Mouse (Mus musculus): Measurements from ENCODE around the gene Wnk2.

Wnk2 gene

GRCm38 (mm10) chr13:49143323-49143722, 4.5 kb downstream of the Wnk2 start:
- no peak for DNase-seq (ENCODE audit: low spot score)

- DNase-seq (ENCODE audit: low spot score) = no peak
Observed at GRCm38 (mm10) chr13:49142396-49142795, 5.4 kb downstream of the Wnk2 start.

- DNase-seq (ENCODE audit: low spot score) = no peak
Observed at GRCm38 (mm10) chr13:49140567-49140966, 7.2 kb downstream of the Wnk2 start.

- no peak for DNase-seq (ENCODE audit: low spot score)
Observed at GRCm38 (mm10) chr13:49134491-49134890, 13.3 kb downstream of the Wnk2 start.

GRCm38 (mm10) chr13:49133125-49133524, 14.7 kb downstream of the Wnk2 start:
- DNase-seq (ENCODE audit: low spot score) = no peak

- no peak for DNase-seq (ENCODE audit: low spot score)
Observed at GRCm38 (mm10) chr13:49131946-49132687, 15.7 kb downstream of the Wnk2 start.

- no peak for DNase-seq (ENCODE audit: low spot score)
Observed at GRCm38 (mm10) chr13:49131342-49131855, 16.4 kb downstream of the Wnk2 start.

- DNase-seq (ENCODE audit: low spot score) = no peak
Observed at GRCm38 (mm10) chr13:49129845-49130244, 18.0 kb downstream of the Wnk2 start.

- no peak for DNase-seq (ENCODE audit: low spot score)
Observed at GRCm38 (mm10) chr13:49129154-49129553, 18.7 kb downstream of the Wnk2 start.

- DNase-seq (ENCODE audit: low spot score) = no peak
Observed at GRCm38 (mm10) chr13:49127844-49128631, 19.8 kb downstream of the Wnk2 start.

- DNase-seq (ENCODE audit: low spot score) = no peak
Observed at GRCm38 (mm10) chr13:49122106-49122505, 25.7 kb downstream of the Wnk2 start.

- DNase-seq (ENCODE audit: low spot score) = no peak
Observed at GRCm38 (mm10) chr13:49117563-49117962, 30.3 kb downstream of the Wnk2 start.

- DNase-seq (ENCODE audit: low spot score) = no peak
Observed at GRCm38 (mm10) chr13:49114921-49115320, 32.9 kb downstream of the Wnk2 start.

GRCm38 (mm10) chr13:49114116-49114515, 33.7 kb downstream of the Wnk2 start:
- no peak for DNase-seq (ENCODE audit: low spot score)

- DNase-seq (ENCODE audit: low spot score) = no peak
Observed at GRCm38 (mm10) chr13:49113345-49113744, 34.5 kb downstream of the Wnk2 start.

GRCm38 (mm10) chr13:49112652-49113051, 35.2 kb downstream of the Wnk2 start:
- no peak for DNase-seq (ENCODE audit: low spot score)

GRCm38 (mm10) chr13:49109665-49110064, 38.1 kb downstream of the Wnk2 start:
- DNase-seq (ENCODE audit: low spot score) = no peak

GRCm38 (mm10) chr13:49108119-49108846, 39.5 kb downstream of the Wnk2 start:
- no peak for DNase-seq (ENCODE audit: low spot score)

GRCm38 (mm10) chr13:49103913-49104312, 43.9 kb downstream of the Wnk2 start:
- no peak for DNase-seq (ENCODE audit: low spot score)

- DNase-seq (ENCODE audit: low spot score) = no peak
Observed at GRCm38 (mm10) chr13:49103235-49103634, 44.6 kb downstream of the Wnk2 start.

GRCm38 (mm10) chr13:49100417-49100816, 47.4 kb downstream of the Wnk2 start:
- DNase-seq (ENCODE audit: low spot score) = no peak

GRCm38 (mm10) chr13:49096826-49097225, 51.0 kb downstream of the Wnk2 start:
- no peak for DNase-seq (ENCODE audit: low spot score)

Measured in urinary bladder, postnatal 25 days (tissue).